Mouse (Mus musculus) neural tube, embryonic 12.5 days (tissue): ENCODE data around the gene Cyth3. TPM values are rescaled to one million over a fixed set of nuclear protein-coding genes. Genes with fewer than 3 reads are reported as not detected.

Source experiments
- ATAC-seq: fragments of 200-750 bp; cut with Nextera tagmentation; 2 replicates; pipeline ENCODE4 v1.8.0; 2017; ENCODE audit warnings: low read depth, mild to moderate bottlenecking, moderate TSS enrichment, moderate library complexity; ENCODE audit not compliant: low FRiP score
- H3K27ac ChIP-seq: fragments of 300-500 bp; sonication (generic); 2 replicates; pipeline ENCODE4 v1.5.1; 2016
- H3K27me3 ChIP-seq: fragments of 300-500 bp; sonication (generic); replicated peaks from 2 replicates; pipeline ENCODE4 v1.6.1; 2016; ENCODE audit warnings: mild to moderate bottlenecking
- H3K36me3 ChIP-seq: fragments of 300-500 bp; sonication (generic); 2 replicates; pipeline ENCODE4 v1.6.1; 2016; ENCODE audit warnings: mild to moderate bottlenecking
- H3K4me1 ChIP-seq: fragments of 300-500 bp; sonication (generic); 2 replicates; pipeline ENCODE4 v1.6.1; 2016
- H3K4me2 ChIP-seq: fragments of 300-500 bp; sonication (generic); replicated peaks from 2 replicates; pipeline ENCODE4 v1.6.1; 2016; ENCODE audit warnings: mild to moderate bottlenecking
- H3K4me3 ChIP-seq: fragments of 300-500 bp; sonication (generic); 2 replicates; pipeline ENCODE4 v1.5.1; 2016
- H3K9ac ChIP-seq: fragments of 300-500 bp; sonication (generic); 2 replicates; pipeline ENCODE4 v1.6.1; 2016; ENCODE audit warnings: mild to moderate bottlenecking
- H3K9me3 ChIP-seq: fragments of 300-500 bp; sonication (generic); 2 replicates; pipeline ENCODE4 v1.6.1; 2016; ENCODE audit warnings: mild to moderate bottlenecking
- WGBS: fragments of 180-500 bp; shearing (Covaris S2); methylation state at CpG from one replicate; pipeline ENCODE4 v1.1.7; 2016; 5-methylcytosine and 5-hydroxymethylcytosine counted together
- polyA plus RNA-seq: library from polyadenylated mRNA; unstranded; fragments of >200 nt; fragmentation: Nextera tagmentation; extraction: Ambion mirVana; gene quantifications from 2 replicates; pipeline ENCODE4 v1.2.1, GENCODE M21; 2016

Gene Cyth3
- polyA plus RNA-seq, 1 experiment from 2014 or later: 42.4 TPM

DNA sequence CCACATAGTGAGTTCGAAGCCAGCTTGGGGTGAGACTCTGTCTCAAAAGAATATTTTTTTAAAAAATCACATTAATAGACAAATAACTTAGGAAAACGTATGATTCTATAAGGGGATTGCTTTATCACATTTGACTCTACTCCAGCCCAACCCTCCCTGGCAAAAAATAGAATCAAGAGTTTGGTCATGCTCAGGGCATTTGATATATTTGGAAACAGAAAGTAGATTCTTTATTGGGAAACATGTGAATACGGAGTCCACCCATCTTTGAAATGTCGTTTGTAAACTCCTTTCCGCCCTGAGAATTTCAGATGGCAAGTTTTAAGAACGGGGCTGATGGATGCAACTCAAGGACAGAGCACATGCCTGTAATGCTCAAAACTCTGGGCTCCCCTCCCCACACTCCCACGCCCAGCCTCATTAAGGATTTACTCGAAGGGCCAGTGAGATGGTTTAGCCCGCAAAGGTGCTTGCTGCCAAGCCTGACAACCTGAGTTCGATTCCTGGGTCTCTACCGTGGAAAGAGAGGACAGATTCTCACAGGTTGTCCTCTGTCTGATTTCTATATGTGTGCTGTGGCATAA is 28.6 kb upstream of the Cyth3 start:
- WGBS: 90% methylated on average over 11 of the region's 11 CpGs
- no peak for ATAC-seq

DNA sequence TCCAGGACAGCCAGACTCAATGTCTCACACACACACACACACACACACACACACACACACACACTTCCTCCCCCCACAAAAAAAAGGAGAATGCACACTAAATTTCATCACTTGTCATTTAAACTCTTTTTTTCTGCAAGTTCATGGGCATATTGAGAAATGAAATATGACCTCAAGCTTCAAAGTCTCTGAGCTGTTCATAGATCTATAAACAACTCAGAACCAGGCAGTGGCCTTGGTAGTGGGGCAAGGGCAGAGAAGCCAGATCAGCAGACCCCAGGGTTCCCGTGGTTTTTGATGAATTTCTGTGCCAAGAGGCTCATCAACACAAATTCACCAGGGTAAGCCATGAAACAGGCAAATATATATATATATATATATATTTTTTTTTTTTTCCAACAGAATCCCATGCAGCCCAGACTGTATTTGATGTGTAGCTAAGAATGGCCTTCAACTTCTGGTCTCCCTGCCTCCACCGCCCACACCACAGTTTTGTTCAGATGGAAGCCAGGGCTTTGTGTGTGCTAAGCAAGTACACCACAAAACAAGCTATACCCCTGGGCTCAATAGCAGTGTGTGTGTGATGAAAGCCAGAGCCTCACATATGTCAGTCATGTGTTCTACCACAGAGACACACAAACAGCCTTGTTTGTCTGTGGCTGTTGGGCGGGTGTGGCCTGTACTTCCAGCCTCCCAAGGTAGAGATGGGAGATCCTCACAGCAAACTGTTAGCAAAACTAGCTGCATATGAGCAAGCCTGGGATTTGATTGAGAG is 27.8 kb upstream of the Cyth3 start:
- Histone ChIP-seq H3K27ac (no peak overlapping the region), H3K9ac (no peak overlapping the region), H3K4me3 (no peak overlapping the region), H3K4me2 (no peak overlapping the region), H3K27me3 (no peaks in the 10 kb centered on the region), H3K4me1 (no peaks in the 10 kb centered on the region), H3K36me3 (no peaks in the 10 kb centered on the region), H3K9me3 (no peaks in the 10 kb centered on the region)
- 84% methylated on average over 3 of the region's 3 CpGs for WGBS
- no peak for ATAC-seq

More for the DNA sequence above, 28.6 kb upstream of the Cyth3 start:
- peaks cover 3% of the 10 kb centered on the region; the same call in 1 of the 2 replicates for H3K4me1 ChIP-seq
- no peaks in the 10 kb centered on the region for H3K27me3 ChIP-seq
- H3K36me3 ChIP-seq: no peaks in the 10 kb centered on the region
- no peak overlapping the region for H3K27ac ChIP-seq
- no peak overlapping the region for H3K4me2 ChIP-seq
- no peak overlapping the region for H3K4me3 ChIP-seq
- H3K9me3 ChIP-seq: no peaks in the 10 kb centered on the region
- H3K9ac ChIP-seq: no peak overlapping the region

DNA sequence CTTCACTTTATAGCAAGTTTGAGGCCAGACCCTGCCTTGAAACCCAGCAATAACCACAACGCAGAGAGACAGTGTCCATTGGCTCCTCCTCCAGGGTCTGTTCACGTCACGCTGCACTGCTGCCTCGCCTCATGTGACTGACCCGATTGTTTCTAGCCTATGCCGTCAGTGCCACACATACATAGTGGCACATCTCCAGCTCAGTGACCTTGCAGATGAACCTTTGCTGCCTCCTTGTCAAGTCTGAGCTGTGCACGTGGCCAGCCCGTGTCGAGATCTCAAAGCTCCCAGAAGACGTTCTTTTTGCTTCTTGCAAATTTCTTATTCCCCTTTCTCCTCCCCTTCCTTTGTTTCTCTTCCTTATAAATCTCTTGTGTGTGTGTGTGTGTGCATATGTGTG is 20.2 kb upstream of the Cyth3 start:
- no peaks in the 10 kb centered on the region for H3K27me3 ChIP-seq
- no peak overlapping the region for H3K4me3 ChIP-seq
- WGBS: 74% methylated on average over 10 of the region's 10 CpGs
- H3K4me2 ChIP-seq: no peak overlapping the region
- H3K9me3 ChIP-seq: no peaks in the 10 kb centered on the region
- no peak overlapping the region for H3K27ac ChIP-seq
- no peaks in the 10 kb centered on the region for H3K36me3 ChIP-seq
- H3K4me1 ChIP-seq: no peaks in the 10 kb centered on the region
- ATAC-seq: no peak
- no peak overlapping the region for H3K9ac ChIP-seq

DNA sequence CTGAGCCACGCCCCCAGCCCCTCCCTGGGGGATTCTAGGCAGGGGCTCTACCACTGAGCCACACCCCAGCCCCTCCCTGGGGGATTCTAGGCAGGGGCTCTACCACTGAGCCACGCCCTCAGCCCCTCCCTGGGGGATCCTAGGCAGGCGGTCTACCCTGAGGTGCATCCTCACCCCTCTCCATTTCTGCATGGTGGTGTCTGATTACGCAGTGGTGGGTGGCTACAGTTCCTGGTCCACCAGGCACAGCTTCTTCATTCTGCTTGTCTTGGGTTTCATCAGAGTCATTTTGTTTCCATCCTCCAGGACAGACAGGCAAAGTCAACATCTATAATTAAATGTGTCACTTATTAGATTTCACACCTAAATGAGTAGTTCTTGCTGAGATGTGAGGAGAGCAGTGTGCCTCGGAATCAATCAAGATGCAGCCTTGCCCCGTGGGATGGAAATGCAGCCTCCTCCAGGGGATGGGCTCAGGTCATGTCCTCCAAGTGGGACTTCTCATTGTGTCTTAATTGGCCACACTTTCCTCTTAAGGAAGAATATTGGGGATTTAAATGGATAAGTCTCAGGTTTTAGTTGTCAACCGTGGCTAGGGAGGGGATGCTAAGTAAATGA is 18.0 kb upstream of the Cyth3 start:
- H3K27ac ChIP-seq: no peak overlapping the region
- 79% methylated on average over 7 of the region's 7 CpGs for whole genome bisulfite sequencing

DNA sequence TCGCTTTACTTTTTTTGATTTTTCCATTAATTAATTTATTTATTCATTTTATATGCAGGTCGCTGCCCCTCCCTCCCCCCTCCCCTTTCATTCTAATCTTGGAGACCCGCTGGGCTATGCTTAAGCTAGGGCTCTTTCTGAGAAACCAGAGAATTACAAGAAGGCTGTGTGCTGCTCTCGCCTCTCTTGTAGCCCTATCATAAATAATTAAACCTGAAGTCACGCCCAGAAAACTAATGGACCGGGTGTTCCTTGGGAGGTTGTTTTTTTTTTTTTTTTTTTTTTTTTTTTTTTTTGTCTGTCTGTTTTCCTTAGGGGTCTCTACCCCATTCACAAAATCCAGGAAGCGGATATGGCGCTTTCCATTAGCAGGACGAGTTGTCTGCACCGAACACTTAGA is 15.5 kb upstream of the Cyth3 start:
- WGBS: 85% methylated on average over 10 of the region's 10 CpGs
- H3K4me2 ChIP-seq: no peak overlapping the region
- no peaks in the 10 kb centered on the region for H3K36me3 ChIP-seq
- no peak for ATAC-seq
- no peak overlapping the region for H3K27ac ChIP-seq
- no peaks in the 10 kb centered on the region for H3K27me3 ChIP-seq
- H3K9me3 ChIP-seq: no peaks in the 10 kb centered on the region
- no peak overlapping the region for H3K4me3 ChIP-seq
- no peaks in the 10 kb centered on the region for H3K4me1 ChIP-seq
- no peak overlapping the region for H3K9ac ChIP-seq

More for the DNA sequence above, 18.0 kb upstream of the Cyth3 start:
- Histone ChIP-seq H3K27me3 (no peaks in the 10 kb centered on the region), H3K9me3 (no peaks in the 10 kb centered on the region), H3K4me1 (no peaks in the 10 kb centered on the region), H3K36me3 (no peaks in the 10 kb centered on the region), H3K4me2 (no peak overlapping the region), H3K4me3 (no peak overlapping the region), H3K9ac (no peak overlapping the region)
- no peak for ATAC-seq

DNA sequence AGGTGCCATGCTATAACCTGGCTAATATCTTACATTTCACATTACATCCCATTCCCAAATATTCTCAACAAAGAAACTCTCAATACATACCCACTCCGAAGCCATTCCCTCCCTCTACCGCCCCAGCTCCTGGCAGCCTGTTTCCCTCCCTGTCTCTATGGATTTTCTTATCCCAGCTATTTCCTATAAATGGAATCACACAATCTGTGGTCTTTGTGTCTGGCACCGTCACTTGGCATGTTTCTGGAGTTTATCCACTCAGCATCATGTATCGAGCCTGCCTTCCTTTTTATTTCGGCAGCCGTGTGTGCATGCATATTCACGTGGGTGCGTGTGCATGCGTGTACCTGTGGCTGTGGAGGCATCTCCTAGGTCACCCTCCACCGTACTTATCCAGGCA is 14.1 kb upstream of the Cyth3 start:
- H3K36me3 ChIP-seq: no peaks in the 10 kb centered on the region
- H3K4me2 ChIP-seq: no peak overlapping the region
- no peaks in the 10 kb centered on the region for H3K9me3 ChIP-seq
- no peaks in the 10 kb centered on the region; the same call in 1 of the 2 replicates for H3K4me1 ChIP-seq
- H3K9ac ChIP-seq: no peak overlapping the region
- 95% methylated on average over 10 of the region's 10 CpGs for WGBS
- H3K27me3 ChIP-seq: no peaks in the 10 kb centered on the region
- H3K4me3 ChIP-seq: no peak overlapping the region
- H3K27ac ChIP-seq: no peak overlapping the region
- ATAC-seq: no peak

DNA sequence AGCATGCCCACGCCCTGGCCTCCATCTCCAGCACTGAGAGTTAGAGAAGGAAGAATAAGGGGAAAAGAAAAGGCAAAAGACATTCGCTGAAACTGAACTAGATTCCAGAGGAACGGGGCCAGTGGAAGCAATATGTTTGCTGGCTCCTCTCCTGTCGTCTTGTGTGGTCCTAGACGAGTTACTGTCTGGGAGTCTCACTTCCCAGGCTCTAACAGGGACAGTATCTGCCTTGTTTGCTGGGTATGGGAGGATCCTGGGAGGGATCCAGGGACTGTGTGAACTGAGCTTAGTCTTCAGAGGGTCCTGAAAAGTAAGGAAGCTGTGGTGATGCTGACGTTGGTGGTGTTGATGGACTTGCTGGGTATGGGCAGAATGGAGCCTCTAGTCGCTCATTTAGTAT is 10.3 kb upstream of the Cyth3 start:
- no peak overlapping the region for H3K9ac ChIP-seq
- no peak for ATAC-seq
- no peak overlapping the region for H3K4me3 ChIP-seq
- no peak overlapping the region for H3K4me2 ChIP-seq
- H3K9me3 ChIP-seq: 0 out of 2 replicates have a peak, but pooled peaks cover 6% of the 10 kb centered on the region
- H3K27me3 ChIP-seq: no peaks in the 10 kb centered on the region
- H3K4me1 ChIP-seq: no peaks in the 10 kb centered on the region; the same call in 1 of the 2 replicates
- no peak overlapping the region for H3K27ac ChIP-seq
- no peaks in the 10 kb centered on the region for H3K36me3 ChIP-seq
- 80% methylated on average over 7 of the region's 7 CpGs for WGBS

DNA sequence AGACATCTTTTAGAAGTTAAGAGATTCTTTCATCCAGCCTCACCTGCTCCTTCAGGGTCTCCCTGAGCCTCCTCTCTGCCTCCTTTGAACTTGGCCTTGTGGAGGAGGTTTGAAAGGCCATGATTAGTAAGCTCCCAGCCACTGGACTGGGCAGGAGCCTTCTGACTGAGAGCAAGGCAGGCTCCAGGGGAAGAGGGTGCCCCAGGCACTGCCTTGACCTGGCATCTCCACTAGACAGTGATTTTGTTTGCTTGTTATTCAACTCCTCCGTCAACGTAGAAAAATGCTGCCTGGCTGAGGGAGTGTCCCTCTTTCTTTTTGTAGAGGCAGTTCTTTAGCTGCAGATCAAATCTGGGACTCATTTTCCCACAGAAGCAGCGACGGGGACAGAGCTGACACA is 9.0 kb upstream of the Cyth3 start:
- WGBS: 76% methylated on average over 4 of the region's 4 CpGs
- no peaks in the 10 kb centered on the region; the same call in 1 of the 2 replicates for H3K4me1 ChIP-seq

DNA sequence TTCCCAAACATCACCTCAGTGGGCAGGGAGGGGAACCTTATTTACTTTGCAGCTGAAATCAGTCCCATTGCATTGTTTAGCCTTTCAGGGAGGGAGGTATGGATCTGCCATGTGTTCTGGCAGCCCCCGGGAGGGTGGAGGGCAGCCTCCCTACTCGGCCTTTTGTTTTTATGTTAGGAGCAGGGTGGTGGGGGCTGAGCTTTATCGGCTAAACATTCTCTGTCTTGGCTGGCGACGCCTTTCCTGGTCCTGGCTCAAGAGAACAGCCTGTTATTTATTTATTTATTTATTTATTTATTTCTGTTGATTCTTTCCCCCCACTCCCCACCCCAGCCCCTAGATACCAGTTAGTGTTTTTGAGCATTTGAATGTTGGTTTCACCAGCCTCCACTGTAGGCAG is 7.7 kb upstream of the Cyth3 start:
- WGBS: 82% methylated on average over 5 of the region's 5 CpGs
- H3K9me3 ChIP-seq: 0 out of 2 replicates have a peak, but pooled peaks cover 6% of the 10 kb centered on the region
- no peak overlapping the region for H3K4me3 ChIP-seq
- no peaks in the 10 kb centered on the region for H3K27me3 ChIP-seq
- H3K9ac ChIP-seq: no peak overlapping the region
- no peak overlapping the region for H3K27ac ChIP-seq
- no peak for ATAC-seq
- no peaks in the 10 kb centered on the region; the same call in 1 of the 2 replicates for H3K4me1 ChIP-seq
- no peak overlapping the region for H3K4me2 ChIP-seq
- H3K36me3 ChIP-seq: no peaks in the 10 kb centered on the region

More for the DNA sequence above, 9.0 kb upstream of the Cyth3 start:
- H3K4me2 ChIP-seq: no peak overlapping the region
- no peak for ATAC-seq
- no peak overlapping the region for H3K27ac ChIP-seq
- no peak overlapping the region for H3K4me3 ChIP-seq
- no peaks in the 10 kb centered on the region for H3K36me3 ChIP-seq
- H3K9ac ChIP-seq: no peak overlapping the region
- 0 out of 2 replicates have a peak, but pooled peaks cover 6% of the 10 kb centered on the region for H3K9me3 ChIP-seq
- no peaks in the 10 kb centered on the region for H3K27me3 ChIP-seq

DNA sequence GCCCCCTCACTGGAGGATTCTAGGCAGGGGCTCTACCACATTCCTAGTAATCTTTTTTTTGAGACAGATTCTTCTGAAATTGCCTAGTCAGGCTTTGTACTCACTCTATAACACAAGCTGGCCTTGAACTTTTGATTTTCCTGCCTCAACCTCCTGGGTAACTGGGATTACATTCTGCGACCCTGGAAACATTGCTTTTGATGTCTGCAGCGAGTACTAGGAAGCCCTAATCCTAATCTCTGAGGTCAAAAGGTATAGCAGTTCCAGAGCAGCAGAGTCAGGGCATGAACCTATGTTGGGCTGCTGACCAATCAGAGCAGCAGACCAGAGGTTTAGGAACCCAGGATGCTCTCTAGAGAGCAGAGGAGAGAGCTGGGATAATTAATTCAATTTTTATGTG is 6.9 kb upstream of the Cyth3 start:
- Histone ChIP-seq H3K4me2 (no peak overlapping the region), H3K27ac (no peak overlapping the region), H3K4me1 (no peaks in the 10 kb centered on the region; the same call in 1 of the 2 replicates), H3K36me3 (no peaks in the 10 kb centered on the region), H3K9me3 (0 out of 2 replicates have a peak, but pooled peaks cover 6% of the 10 kb centered on the region), H3K4me3 (no peak overlapping the region), H3K9ac (no peak overlapping the region), H3K27me3 (no peaks in the 10 kb centered on the region)
- ATAC-seq: no peak
- WGBS: 86% methylated on average over 2 of the region's 2 CpGs

DNA sequence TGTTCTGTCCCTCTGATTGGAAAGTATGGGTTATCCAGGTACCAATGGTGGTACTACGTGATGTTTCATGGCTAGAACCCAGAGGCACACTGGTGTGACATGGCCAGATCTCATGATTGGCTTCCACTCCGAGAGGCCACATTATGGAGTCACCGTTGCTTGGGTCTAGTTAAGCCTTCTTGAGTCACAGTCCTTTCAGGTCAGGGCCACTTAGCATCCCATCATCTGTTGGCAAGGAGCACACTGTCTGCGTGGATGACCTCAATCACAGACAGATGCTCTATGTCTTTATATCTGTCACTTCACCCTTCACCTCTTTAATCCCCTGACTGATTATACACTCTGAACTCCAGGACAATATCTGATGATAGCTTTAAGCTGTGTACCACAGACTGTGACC is 6.1 kb upstream of the Cyth3 start:
- Histone ChIP-seq H3K4me1 (peaks cover 7% of the 10 kb centered on the region), H3K9me3 (0 out of 2 replicates have a peak, but pooled peaks cover 6% of the 10 kb centered on the region), H3K36me3 (no peaks in the 10 kb centered on the region), H3K4me2 (no peak overlapping the region), H3K4me3 (no peak overlapping the region), H3K27ac (no peak overlapping the region), H3K9ac (no peak overlapping the region), H3K27me3 (no peaks in the 10 kb centered on the region)
- WGBS: 94% methylated on average over 4 of the region's 4 CpGs
- ATAC-seq: no peak

DNA sequence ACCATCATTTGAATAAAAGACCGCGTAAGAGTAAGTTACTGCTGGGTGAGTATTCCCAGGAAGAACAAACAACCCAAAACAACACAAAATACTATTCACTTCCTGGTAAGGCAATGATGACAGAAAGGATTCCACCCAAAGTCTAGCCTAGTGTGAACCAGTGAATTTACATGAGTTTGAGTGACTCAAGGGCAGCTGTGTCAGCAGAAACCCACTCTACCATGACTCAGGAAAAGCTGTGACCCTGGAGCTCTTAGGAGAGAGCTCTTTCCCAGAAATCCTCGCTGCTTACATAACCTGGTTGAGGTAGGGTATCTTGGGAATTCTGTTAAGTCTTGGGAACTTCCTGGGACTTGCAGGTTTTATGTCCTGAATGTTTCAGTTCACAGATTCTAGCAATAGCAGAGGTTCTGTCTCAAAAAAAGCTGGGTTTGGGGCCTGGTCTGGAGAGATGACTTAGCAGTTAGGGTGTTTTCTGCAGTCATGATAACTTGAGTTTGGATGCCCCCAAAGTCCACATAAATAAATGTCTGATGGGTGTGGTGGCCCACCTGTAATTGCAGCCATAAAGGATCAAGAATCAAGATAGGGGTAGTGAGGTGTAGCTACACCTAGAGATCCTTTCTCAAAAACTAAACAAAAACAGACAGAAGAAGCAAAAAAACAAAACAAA is 5.5 kb upstream of the Cyth3 start:
- Histone ChIP-seq H3K4me2 (no peak overlapping the region), H3K4me3 (no peak overlapping the region), H3K9me3 (0 out of 2 replicates have a peak, but pooled peaks cover 6% of the 10 kb centered on the region), H3K36me3 (no peaks in the 10 kb centered on the region), H3K27me3 (no peaks in the 10 kb centered on the region), H3K9ac (no peak overlapping the region), H3K27ac (no peak overlapping the region), H3K4me1 (peaks cover 9% of the 10 kb centered on the region)
- 88% methylated on average over 3 of the region's 3 CpGs for WGBS
- ATAC-seq: no peak
